ENCODE assay signal across 10 mouse cellular contexts in genomic region chr7:64065529-64066247, GRCm38 (mm10).
DNase-seq lines count a peak whose midpoint lies in the region; ATAC-seq and TF ChIP-seq lines count a peak whose summit lies in the region.
"Had no signal": no experiment of that assay in that cellular context is flagged by ENCODE, and none has a peak within 500 bp of the region (broad histone marks: within the 10 kb centered on the region; RNA-seq: fewer than 3 reads in every experiment).

No protein-coding gene starts in this region.

- no peak for DNase-seq in heart, adult 2 months
- DNase-seq in forebrain, postnatal 0 days: peak; percentile 84
- DNase-seq in left cerebral cortex, adult 2 months (ENCODE audit: extremely low spot score in 1 of 2, low spot score in 2 of 2): peak; percentile 65 to 88
- peak; percentile 87 to 89 for DNase-seq in right cerebral cortex, adult 2 months (ENCODE audit: low spot score in 2 of 2)
- no peak for DNase-seq in urinary bladder, postnatal 4 days (ENCODE audit: low spot score in 2 of 2)
- DNase-seq in gastrocnemius, adult 8-10 months (ENCODE audit: low spot score in 2 of 2): no peak
- no peak for DNase-seq in liver

- TF ChIP-seq CTCF in heart, adult 2 months (IDR thresholded peaks at IDR 0.05): no peak
- TF ChIP-seq CTCF in forebrain, postnatal 0 days (IDR thresholded peaks at IDR 0.05; ENCODE audit: low read depth): no peak
- TF ChIP-seq CTCF in left cerebral cortex, adult 2 months (IDR thresholded peaks at IDR 0.05): no peak

- peaks cover 6% of the 10 kb centered on the region for H3K4me1 ChIP-seq in heart, adult 2 months (ENCODE audit: control insufficient read depth, insufficient read depth, low read length)
- H3K4me1 ChIP-seq in heart, embryonic 12.5 days (replicated peaks): peaks cover 10% of the 10 kb centered on the region; the same call in 1 of the 2 replicates
- no peaks in the 10 kb centered on the region for H3K4me1 ChIP-seq in forebrain, postnatal 0 days (ENCODE audit: insufficient read depth)
- H3K4me1 ChIP-seq: neural tube, embryonic 13.5 days had no signal

- H3K27me3 ChIP-seq in heart, adult 2 months (ENCODE audit: control insufficient read depth, insufficient read depth, low read length): no peaks in the 10 kb centered on the region
- no peaks in the 10 kb centered on the region for H3K27me3 ChIP-seq in heart, embryonic 12.5 days (replicated peaks)
- H3K27me3 ChIP-seq in forebrain, postnatal 0 days (ENCODE audit: insufficient read depth, low read length): no peaks in the 10 kb centered on the region
- H3K27me3 ChIP-seq: embryonic facial prominence, embryonic 13.5 days; neural tube, embryonic 13.5 days had no signal

- no peak overlapping the region for H3K9ac ChIP-seq in heart, adult 2 months (ENCODE audit: low read depth, low read length)
- H3K9ac ChIP-seq in heart, embryonic 12.5 days: no peak overlapping the region
- no peak overlapping the region for H3K9ac ChIP-seq in forebrain, postnatal 0 days
- H3K9ac ChIP-seq: embryonic facial prominence, embryonic 13.5 days; neural tube, embryonic 13.5 days had no signal

- no peak overlapping the region for H3K4me3 ChIP-seq in heart, adult 2 months
- no peak overlapping the region for H3K4me3 ChIP-seq in heart, embryonic 12.5 days
- no peak overlapping the region for H3K4me3 ChIP-seq in forebrain, postnatal 0 days (ENCODE audit: low read depth, low read length)
- H3K4me3 ChIP-seq in left cerebral cortex, adult 2 months: no peak overlapping the region
- H3K4me3 ChIP-seq: embryonic facial prominence, embryonic 13.5 days; neural tube, embryonic 13.5 days had no signal

- H3K27ac ChIP-seq in heart, adult 2 months: peak overlapping the region; percentile 54
- H3K27ac ChIP-seq in heart, embryonic 12.5 days (ENCODE audit: poor library complexity, severe bottlenecking): no peak overlapping the region
- H3K27ac ChIP-seq in forebrain, postnatal 0 days (ENCODE audit: low read depth, low read length): 0 out of 2 replicates have a peak overlapping the region, but pooled peaks have one; percentile 29
- peak overlapping the region; percentile 64; the same call in 1 of the 2 replicates for H3K27ac ChIP-seq in left cerebral cortex, adult 2 months
- H3K27ac ChIP-seq: embryonic facial prominence, embryonic 13.5 days; neural tube, embryonic 13.5 days had no signal

- intact Hi-C loops in heart, adult 2 months (cut with DNase I): loop anchor here (10.0 kb wide), 1 partner anchor 89 kb away; the partner anchor contains the start of gene Trpm1
- intact Hi-C loops in left cerebral cortex, adult 2 months (cut with DNase I): loop anchor here (1.0 to 2.0 kb wide), 3 partner anchors 32 to 127 kb away; partner anchors contain the start of gene Klf13

- TF ChIP-seq EP300 in heart, adult 2 months (IDR thresholded peaks at IDR 0.05; ENCODE audit: insufficient read depth, low read depth, low read length): 0 out of 2 replicates have a peak, but pooled peaks have one; percentile 65

- no peak for TF ChIP-seq POLR2A in heart, adult 2 months (IDR thresholded peaks at IDR 0.05; ENCODE audit: insufficient read depth, low read depth, low read length)

- H3K4me2 ChIP-seq in heart, embryonic 12.5 days: no peak overlapping the region
- H3K4me2 ChIP-seq in forebrain, postnatal 0 days (ENCODE audit: low read depth): 0 out of 2 replicates have a peak overlapping the region, but pooled peaks have one; percentile 13
- H3K4me2 ChIP-seq: embryonic facial prominence, embryonic 13.5 days; neural tube, embryonic 13.5 days had no signal

- no peaks in the 10 kb centered on the region for H3K79me2 ChIP-seq in heart, adult 2 months (replicated peaks; ENCODE audit: control insufficient read depth, insufficient read depth, low read length)

- no peaks in the 10 kb centered on the region for H3K9me3 ChIP-seq in heart, embryonic 12.5 days (replicated peaks)
- H3K9me3 ChIP-seq in forebrain, postnatal 0 days (ENCODE audit: low read length): no peaks in the 10 kb centered on the region
- H3K9me3 ChIP-seq: embryonic facial prominence, embryonic 13.5 days; neural tube, embryonic 13.5 days had no signal

- no peaks in the 10 kb centered on the region for H3K36me3 ChIP-seq in heart, adult 2 months (ENCODE audit: control insufficient read depth, insufficient read depth, low read length)
- no peaks in the 10 kb centered on the region for H3K36me3 ChIP-seq in heart, embryonic 12.5 days
- no peaks in the 10 kb centered on the region for H3K36me3 ChIP-seq in forebrain, postnatal 0 days (ENCODE audit: insufficient read depth)
- H3K36me3 ChIP-seq: embryonic facial prominence, embryonic 13.5 days; neural tube, embryonic 13.5 days had no signal

- ATAC-seq in heart, embryonic 12.5 days (ENCODE audit: insufficient number of reproducible peaks, low FRiP score): no peak
- ATAC-seq in forebrain, postnatal 0 days: peak; percentile 97

- WGBS in heart, adult 2 months: 59% methylated on average over 23 of the region's 23 CpGs
- 80% methylated on average over 23 of the region's 23 CpGs for WGBS in heart, embryonic 12.5 days
- WGBS in forebrain, postnatal 0 days: 59% methylated on average over 23 of the region's 23 CpGs

Comparison
In these comparisons a context has a peak if more than half of its experiments do, and no peak if none do; other contexts are left out.
1. DNase-seq: peak in forebrain, postnatal 0 days (single experiment), left cerebral cortex, adult 2 months (2 of 2) and right cerebral cortex, adult 2 months (2 of 2); none in heart, adult 2 months (0 of 2), urinary bladder, postnatal 4 days (0 of 2), gastrocnemius, adult 8-10 months (0 of 2) and liver (single experiment).